ENCODE assay signal across 9 mouse cellular contexts in the genomic region with DNA sequence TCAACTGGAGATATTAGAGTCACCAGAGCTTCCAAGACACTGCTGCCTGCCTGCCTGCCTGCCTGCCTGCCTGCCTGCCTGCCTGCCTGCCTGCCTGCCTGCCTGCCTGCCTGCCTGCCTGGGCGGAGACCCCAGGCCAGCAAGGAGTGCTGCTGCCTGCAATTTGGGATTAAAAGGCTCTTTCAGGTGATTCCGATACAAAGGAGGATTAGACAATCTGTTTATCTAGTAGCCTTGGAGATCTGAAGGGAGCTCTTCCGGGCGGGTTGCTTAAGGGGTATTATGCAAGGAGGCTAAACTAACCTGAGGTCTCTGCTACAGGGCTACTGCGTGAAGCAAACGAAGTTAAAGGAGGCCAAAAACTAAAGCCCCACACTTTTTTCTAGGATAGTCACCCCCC. TPM values are rescaled to one million over a fixed set of nuclear protein-coding genes. Genes with fewer than 3 reads are reported as not detected.
A peak's percentile ranks its signal among the peaks of the same experiment; 100 is the strongest.
DNase-seq lines count a peak whose midpoint lies in the region; ATAC-seq and TF ChIP-seq lines count a peak whose summit lies in the region.
"Had no signal": no experiment of that assay in that cellular context is flagged by ENCODE, and none has a peak within 500 bp of the region (broad histone marks: within the 10 kb centered on the region; RNA-seq: fewer than 3 reads in every experiment).

No protein-coding gene starts in this region.

- H3K4me2 ChIP-seq in hindbrain, embryonic 13.5 days: peak overlapping the region; percentile 91

- H3K36me3 ChIP-seq in MEL (ENCODE audit: control insufficient read depth in 1 of 2, insufficient read depth in 2 of 2, low read length in 2 of 2) (peaks cover 0 to 26% of the 10 kb centered on the region in 2 experiments; a peak in 3 of 4 replicates), macrophage (ENCODE audit: inconsistent target) (peaks cover 5% of the 10 kb centered on the region; the same call in 1 of the 2 replicates)
- peaks cover 16% of the 10 kb centered on the region for H3K36me3 ChIP-seq in hindbrain, embryonic 13.5 days

- no peak for ATAC-seq in hindbrain, embryonic 13.5 days (ENCODE audit: low FRiP score)

- H3K9ac ChIP-seq in MEL (ENCODE audit: control insufficient read depth, low read depth, low read length, poor library complexity, severe bottlenecking): peak overlapping the region; percentile 87
- H3K9ac ChIP-seq in hindbrain, embryonic 13.5 days: peak overlapping the region; percentile 96

- peak overlapping the region; percentile 88 to 98 for H3K4me3 ChIP-seq in MEL (ENCODE audit: control insufficient read depth in 1 of 2, insufficient read depth in 1 of 2, low read depth in 2 of 2, low read length in 2 of 2)
- H3K4me3 ChIP-seq in hindbrain, embryonic 13.5 days: peak overlapping the region; percentile 83
- peak overlapping the region; percentile 95; the same call in 1 of the 2 replicates for H3K4me3 ChIP-seq in macrophage (ENCODE audit: inconsistent target)
- no peak overlapping the region for H3K4me3 ChIP-seq in layer of hippocampus, adult 2 months

- peaks cover 18 to 39% of the 10 kb centered on the region in 2 experiments for H3K4me1 ChIP-seq in MEL (ENCODE audit: control insufficient read depth in 1 of 2, insufficient read depth in 2 of 2, low read length in 2 of 2)
- H3K4me1 ChIP-seq in hindbrain, embryonic 13.5 days (replicated peaks): peaks cover 77% of the 10 kb centered on the region

- H3K27ac ChIP-seq in MEL (ENCODE audit: control insufficient read depth, low read depth, low read length): peak overlapping the region; percentile 39
- peak overlapping the region; percentile 94; the same call in 1 of the 2 replicates for H3K27ac ChIP-seq in hindbrain, embryonic 13.5 days
- peak overlapping the region; percentile 63; the same call in 1 of the 2 replicates for H3K27ac ChIP-seq in macrophage
- no peak overlapping the region; the same call in 1 of the 2 replicates for H3K27ac ChIP-seq in layer of hippocampus, adult 2 months

- no peaks in the 10 kb centered on the region for H3K9me3 ChIP-seq in MEL (replicated peaks; ENCODE audit: insufficient read depth, low read length)
- H3K9me3 ChIP-seq in hindbrain, embryonic 13.5 days: no peaks in the 10 kb centered on the region

- no peak for TF ChIP-seq CTCF in MEL (IDR thresholded peaks at IDR 0.05 in 2 of 3, conservative IDR thresholded peaks at IDR 0.05 in 1 of 3; ENCODE audit: control insufficient read depth in 1 of 3, insufficient read depth in 1 of 3, low read depth in 2 of 3, low read length in 3 of 3, poor library complexity in 1 of 3, severe bottlenecking in 1 of 3)
- no peak for TF ChIP-seq CTCF in layer of hippocampus, adult 2 months (conservative IDR thresholded peaks at IDR 0.05)

- TF ChIP-seq POLR2A in MEL (IDR thresholded peaks at IDR 0.05; ENCODE audit: control insufficient read depth in 1 of 2, insufficient read depth in 1 of 2, low read depth in 1 of 2, low read length in 2 of 2, poor library complexity in 1 of 2): no peak

- 45% methylated on average over 6 of the region's 6 CpGs for WGBS in hindbrain, embryonic 13.5 days
- WGBS in macrophage (ENCODE audit: missing documents): 31% methylated on average over 6 of the region's 6 CpGs

- no peaks in the 10 kb centered on the region for H3K27me3 ChIP-seq in MEL (ENCODE audit: control insufficient read depth in 1 of 2, insufficient read depth in 2 of 2, low read length in 2 of 2)
- H3K27me3 ChIP-seq in hindbrain, embryonic 13.5 days: no peaks in the 10 kb centered on the region

- H3K79me2 ChIP-seq in MEL (ENCODE audit: control insufficient read depth, insufficient read depth, low read length, poor library complexity) (peaks cover 53% of the 10 kb centered on the region), macrophage (ENCODE audit: inconsistent target) (peaks cover 94% of the 10 kb centered on the region)

- DNase-seq in A20 (ENCODE audit: low read depth, low spot score) (peak; percentile 32), MEL (ENCODE audit: low read depth, low spot score) (peak; percentile 47)
- DNase-seq in layer of hippocampus, adult 2 months (ENCODE audit: low spot score in 2 of 2): no peak
- DNase-seq in gastrocnemius, adult 8-10 months (ENCODE audit: low spot score in 2 of 2): no peak
- DNase-seq in thymus, postnatal 0 days (ENCODE audit: low spot score): no peak
- no peak for DNase-seq in spleen, postnatal 10 days (ENCODE audit: low spot score in 2 of 2)
- DNase-seq: cerebellum, adult 2 months had no signal

- no peak for TF ChIP-seq RAD21 in MEL (IDR thresholded peaks at IDR 0.05; ENCODE audit: low read depth, low read length)

- TF ChIP-seq EP300 in MEL (IDR thresholded peaks at IDR 0.05; ENCODE audit: low read depth in 1 of 2, low read length in 2 of 2): no peak

TF ChIP-seq in MEL, 35 proteins besides CTCF, POLR2A, EP300 and RAD21:
- TF ChIP-seq USF1 (IDR thresholded peaks at IDR 0.05; ENCODE audit: low read depth, low read length) (no peak), POLR2AphosphoS5 (IDR thresholded peaks at IDR 0.05; ENCODE audit: borderline replicate concordance, low read depth, low read length) (no peak), MXI1 (IDR thresholded peaks at IDR 0.05; ENCODE audit: low read depth, low read length) (no peak; the same call in 1 of the 2 replicates), ZC3H11A (IDR thresholded peaks at IDR 0.05; ENCODE audit: low read depth, low read length) (no peak), ZMIZ1 (IDR thresholded peaks at IDR 0.05; ENCODE audit: low read depth, low read length) (no peak), MEF2A (IDR thresholded peaks at IDR 0.05; ENCODE audit: extremely low read depth, insufficient replicate concordance, low read depth, low read length, poor library complexity, severe bottlenecking) (no peak), SIN3A (IDR thresholded peaks at IDR 0.05; ENCODE audit: low read length) (no peak), TCF12 (IDR thresholded peaks at IDR 0.05; ENCODE audit: low read depth, low read length) (no peak)
TF ChIP-seq in MEL: peak in this region for 0.

RNA-seq across cellular contexts. Expression of a gene that starts 1.4 kb away (rescaled TPM):
- total RNA-seq in MEL (2012; rRNA removed): 41.9 and 47.8 TPM in 2 replicates
- polyA plus RNA-seq in MEL (2012; ENCODE audit: insufficient read depth in 1 of 2, insufficient read length in 2 of 2, low read depth in 1 of 2, low replicate concordance in 2 of 2, missing spikeins in 1 of 2) (10 to 100 TPM in 1 of 2 experiments, not detected in 1; 42.2 TPM), macrophage (2018) (35.6 to 52.1 TPM (median 46.0 TPM) in 3 replicates)
- 77.7 and 86.5 TPM in 2 replicates for polyA plus RNA-seq in hindbrain, embryonic 13.5 days (2015; fragmentation: Nextera tagmentation; extraction: Ambion mirVana)
- total RNA-seq in macrophage (2018; cell fraction: chromatin; rRNA removed): 10 to 100 TPM; 18.2 to 92.9 (median 31.0) TPM
- total RNA-seq in macrophage (2018; cell fraction: cytosol; rRNA removed): 10 to 100 TPM; 43.9 to 93.6 (median 53.8) TPM
- total RNA-seq in macrophage (2018; cell fraction: nucleus; rRNA removed): 100 to 1,000 TPM in 1 of 26 experiments, 10 to 100 TPM in 25; 28.5 to 105 (median 41.2) TPM
- total RNA-seq in layer of hippocampus, adult 2 months (2021): 10 to 100 TPM; 51.5 to 51.7 TPM
- 10 to 100 TPM; 10.2 to 16.6 (median 14.2) TPM for total RNA-seq in gastrocnemius, adult 8-10 months (2022)
- 65.6 and 65.8 TPM in 2 replicates for polyA plus RNA-seq in thymus, postnatal 0 days (2015; fragmentation: Nextera tagmentation; extraction: Ambion mirVana)

RNA-seq across cellular contexts. Expression of a gene that starts 1.5 kb away (rescaled TPM):
- total RNA-seq in MEL (2012; rRNA removed): 19.8 and 21.8 TPM in 2 replicates
- polyA plus RNA-seq in MEL (2012; ENCODE audit: insufficient read depth in 1 of 2, insufficient read length in 2 of 2, low read depth in 1 of 2, low replicate concordance in 2 of 2, missing spikeins in 1 of 2) (100 to 1,000 TPM in 1 of 2 experiments, 10 to 100 TPM in 1; 45.4 to 150 TPM), macrophage (2018) (30.9 to 38.3 TPM (median 37.2 TPM) in 3 replicates)
- polyA plus RNA-seq in hindbrain, embryonic 13.5 days (2015; fragmentation: Nextera tagmentation; extraction: Ambion mirVana): 41.4 and 41.6 TPM in 2 replicates
- 100 to 1,000 TPM in 1 of 26 experiments, 10 to 100 TPM in 25; 35.8 to 103 (median 51.7) TPM for total RNA-seq in macrophage (2018; cell fraction: chromatin; rRNA removed)
- total RNA-seq in macrophage (2018; cell fraction: cytosol; rRNA removed): 10 to 100 TPM; 27.3 to 58.6 (median 40.6) TPM
- 10 to 100 TPM; 30.3 to 65.5 (median 42.2) TPM for total RNA-seq in macrophage (2018; cell fraction: nucleus; rRNA removed)
- total RNA-seq in layer of hippocampus, adult 2 months (2021): 10 to 100 TPM; 80.8 to 85.6 TPM
- 100 to 1,000 TPM; 129 to 147 (median 134) TPM for total RNA-seq in gastrocnemius, adult 8-10 months (2022)
- 29.4 and 29.7 TPM in 2 replicates for polyA plus RNA-seq in thymus, postnatal 0 days (2015; fragmentation: Nextera tagmentation; extraction: Ambion mirVana)

Comparison
In these comparisons a context has a peak if more than half of its experiments do, and no peak if none do; other contexts are left out.
1. DNase-seq: peak in A20 (single experiment) and MEL (single experiment); none in layer of hippocampus, adult 2 months (0 of 2), gastrocnemius, adult 8-10 months (0 of 2), thymus, postnatal 0 days (single experiment) and spleen, postnatal 10 days (0 of 2).